Mouse (Mus musculus): ENCODE measurements around the gene Kcnmb4.

- TF ChIP-seq CTCF (IDR thresholded peaks at IDR 0.05; ENCODE audit: borderline replicate concordance, insufficient read depth, low read length) = no peak
- no peak for TF ChIP-seq POLR2A (IDR thresholded peaks at IDR 0.05; ENCODE audit: low read depth, low read length)
Observed at GRCm38 (mm10) chr10:116513254-116513635, 39.6 kb upstream of the Kcnmb4 start.
